Mouse (Mus musculus): ENCODE measurements around the gene Npsr1. TPM values are rescaled to one million over a fixed set of nuclear protein-coding genes. Genes with fewer than 3 reads are reported as not detected.

Gene Npsr1
- not detected for total RNA-seq (2023)

DNA sequence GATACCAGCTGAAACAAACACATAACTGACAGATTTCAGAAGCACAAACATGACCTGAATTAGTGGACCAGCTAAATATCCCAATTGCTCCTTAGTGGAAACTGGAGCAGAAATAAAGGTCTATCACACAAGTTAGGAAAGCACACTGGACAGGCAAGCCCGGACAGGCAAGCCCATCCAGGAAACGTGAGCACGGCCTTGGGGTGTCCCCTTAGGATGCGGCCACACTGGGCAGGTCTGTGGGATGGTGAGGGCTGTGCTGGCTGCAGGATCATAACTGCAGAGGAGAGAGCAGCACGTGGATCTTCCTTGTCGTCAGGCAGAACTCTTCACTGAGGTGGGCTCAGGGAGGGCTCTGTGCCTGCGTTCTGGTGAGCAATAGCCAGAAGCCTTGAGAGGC, at the start of gene Npsr1:
Gene Npsr1, plus strand, starts transcription at position 301 of the 400 bp plus-strand sequence.

Data from neutrophil, adult 83 days (primary cell).